Mouse (Mus musculus) NIH3T3 (cell line): ENCODE data around the gene Mien1.

Source experiments
- DNase-seq: peaks from one replicate; pipeline ENCODE4 v3.0.0-alpha.2; 2012; ENCODE audit warnings: low read depth

The Mien1 gene

DNA sequence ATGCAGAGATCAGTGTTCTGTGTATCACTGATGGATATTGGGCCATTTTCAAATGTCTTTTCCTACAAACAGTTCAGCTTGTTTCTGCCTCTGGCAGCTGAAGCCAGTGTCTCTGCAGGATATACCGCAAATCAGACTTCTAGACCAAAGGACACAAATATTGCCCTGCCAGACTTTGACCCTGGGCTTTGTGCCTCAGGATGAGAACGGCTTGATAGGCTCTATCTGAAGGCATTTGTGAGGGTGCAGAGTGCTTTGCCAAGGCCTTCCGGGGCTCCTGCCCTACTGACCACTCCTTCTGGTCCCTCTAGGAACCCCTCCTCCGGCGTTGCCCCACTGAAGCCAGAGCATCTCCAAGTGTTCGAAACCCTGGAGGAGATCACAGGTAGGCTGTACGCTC is 12.2 kb downstream of the Mien1 start:
- DNase-seq, result no peak

DNA sequence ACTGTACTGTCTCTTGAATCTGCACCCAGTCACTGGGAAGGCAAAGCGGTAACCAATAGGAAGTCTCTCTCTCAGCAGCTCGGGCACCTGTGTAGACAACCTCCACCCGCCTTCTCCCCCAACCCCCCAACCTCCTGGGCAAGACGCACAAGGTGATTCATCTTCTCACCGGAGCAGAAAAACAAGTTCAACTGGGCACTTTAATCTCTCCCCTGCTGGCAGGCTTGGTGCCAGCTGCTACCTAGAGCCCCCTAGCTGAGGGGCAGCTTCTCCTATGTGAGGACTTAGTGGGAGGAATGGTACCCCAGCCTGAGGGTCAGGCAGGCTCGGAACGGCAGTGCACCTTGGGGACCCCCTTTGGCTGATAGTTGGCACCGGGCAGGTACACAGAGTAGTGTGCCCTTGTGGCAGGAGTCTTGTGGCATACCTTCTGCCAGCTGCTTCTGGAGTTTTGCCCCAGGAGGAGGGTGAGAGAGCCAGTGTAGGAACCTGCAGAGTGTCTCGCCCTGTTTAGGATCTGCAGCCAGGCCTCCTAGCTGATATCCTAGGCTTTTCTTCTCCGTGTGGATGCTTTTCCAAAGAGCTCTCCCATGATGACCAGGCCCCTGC is 19.7 kb downstream of the Mien1 start:
- DNase-seq, result no peak

DNA sequence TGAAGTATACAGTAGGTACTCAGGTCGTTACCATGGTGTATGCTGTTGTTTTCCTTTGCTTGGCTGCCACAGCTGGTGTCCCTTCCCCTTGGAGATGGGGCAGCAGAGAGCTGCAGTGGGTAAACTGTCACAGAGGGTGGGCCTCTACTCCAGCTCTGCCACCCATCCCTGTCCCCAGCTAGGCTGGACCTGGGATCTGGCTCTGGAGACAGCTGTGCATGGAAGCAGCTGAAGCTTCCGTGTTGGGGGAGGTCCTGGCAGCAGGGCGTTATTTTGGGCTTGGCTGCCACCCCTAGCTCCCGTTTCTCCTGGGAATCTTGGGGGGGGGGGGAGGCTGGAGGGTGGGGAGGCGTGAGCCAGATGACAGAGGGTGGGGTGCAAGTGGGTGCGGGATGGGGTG is 20.5 kb downstream of the Mien1 start:
- DNase-seq, result no peak

DNA sequence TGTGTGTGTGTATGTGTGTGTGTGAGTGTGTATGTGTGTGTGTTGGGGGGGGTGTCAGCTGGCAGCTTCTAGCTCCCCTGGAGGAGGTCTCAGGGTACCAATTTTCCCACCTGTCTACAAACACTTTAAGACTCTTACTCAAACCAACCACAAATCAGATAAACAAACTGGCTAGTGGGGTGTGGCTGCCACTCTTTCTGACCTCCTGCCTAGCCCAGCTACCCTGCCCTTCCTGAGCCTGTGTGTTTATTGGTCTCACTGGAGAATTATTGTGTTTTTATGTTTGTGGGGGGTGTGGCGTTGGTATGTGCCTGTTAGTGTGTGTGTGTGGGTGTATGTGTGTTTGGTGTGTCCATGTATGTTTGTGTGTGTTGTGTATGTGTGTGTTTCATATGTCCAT is 21.7 kb downstream of the Mien1 start:
- DNase-seq, result no peak

DNA sequence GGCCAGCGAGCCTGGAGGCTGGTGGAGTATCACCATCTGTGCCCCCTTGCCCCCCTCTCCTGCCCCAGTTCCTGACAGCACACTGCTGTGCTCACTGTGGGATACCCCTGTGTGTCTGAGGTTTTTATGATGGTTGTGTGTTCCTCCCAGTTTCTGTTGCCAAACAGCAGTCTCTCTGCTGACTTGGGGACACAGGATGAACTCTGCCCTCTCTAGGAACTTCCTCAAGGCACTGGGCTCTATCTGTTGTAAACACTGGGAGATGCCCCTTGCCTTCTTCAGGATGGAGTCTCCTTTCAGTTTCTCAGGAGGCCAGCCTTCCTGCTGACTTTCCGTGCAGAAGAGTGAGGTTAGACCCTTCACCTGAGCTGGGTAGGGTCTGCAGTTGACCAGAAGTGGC is 24.6 kb downstream of the Mien1 start:
- no peak for DNase-seq

DNA sequence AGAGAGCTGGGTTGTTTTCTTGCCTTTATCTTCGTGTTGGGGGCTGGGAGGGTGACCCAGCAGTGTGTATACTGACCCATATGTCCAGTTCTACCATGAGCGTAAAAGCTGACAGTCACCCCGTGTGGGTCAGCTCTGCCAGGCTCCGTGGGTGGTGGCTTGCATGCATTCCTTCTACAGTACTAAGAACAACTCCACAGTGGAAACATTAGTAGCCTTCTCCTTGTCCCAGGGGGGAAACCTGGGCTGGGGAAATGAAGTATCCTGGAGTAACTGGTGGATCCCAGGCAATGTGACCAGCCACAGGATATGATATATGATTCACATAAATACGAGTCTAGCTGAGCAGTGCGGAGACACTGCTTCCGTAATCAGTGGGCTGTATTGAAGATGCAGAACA is 25.1 kb downstream of the Mien1 start:
- peak; percentile 72 for DNase-seq

DNA sequence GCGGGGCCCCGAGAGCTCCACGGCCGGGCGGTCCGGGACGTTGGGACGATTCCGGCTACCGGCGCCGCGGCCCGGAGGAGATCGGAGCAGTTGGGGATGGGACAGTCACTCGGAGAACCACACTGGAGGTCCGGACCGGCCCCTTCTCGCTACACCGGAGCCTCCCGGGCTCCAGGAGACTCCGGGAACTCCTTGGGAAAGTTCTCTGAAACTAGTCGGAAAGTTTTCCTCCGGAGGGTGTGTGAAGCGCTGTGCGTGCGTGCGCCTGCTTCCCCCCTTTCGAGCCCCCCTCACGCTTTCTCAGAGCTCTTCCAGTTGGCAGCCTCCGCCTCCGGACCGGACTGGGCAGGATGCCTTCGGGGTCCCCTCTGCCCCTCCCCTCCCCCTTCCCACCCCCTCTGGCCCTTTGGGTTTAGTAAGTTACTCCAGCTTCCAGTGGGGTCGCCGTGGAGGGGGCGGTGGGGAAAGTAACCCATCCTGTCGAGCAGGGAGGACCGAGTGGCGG is 25.9 kb downstream of the Mien1 start:
- DNase-seq, result peak; percentile 71

DNA sequence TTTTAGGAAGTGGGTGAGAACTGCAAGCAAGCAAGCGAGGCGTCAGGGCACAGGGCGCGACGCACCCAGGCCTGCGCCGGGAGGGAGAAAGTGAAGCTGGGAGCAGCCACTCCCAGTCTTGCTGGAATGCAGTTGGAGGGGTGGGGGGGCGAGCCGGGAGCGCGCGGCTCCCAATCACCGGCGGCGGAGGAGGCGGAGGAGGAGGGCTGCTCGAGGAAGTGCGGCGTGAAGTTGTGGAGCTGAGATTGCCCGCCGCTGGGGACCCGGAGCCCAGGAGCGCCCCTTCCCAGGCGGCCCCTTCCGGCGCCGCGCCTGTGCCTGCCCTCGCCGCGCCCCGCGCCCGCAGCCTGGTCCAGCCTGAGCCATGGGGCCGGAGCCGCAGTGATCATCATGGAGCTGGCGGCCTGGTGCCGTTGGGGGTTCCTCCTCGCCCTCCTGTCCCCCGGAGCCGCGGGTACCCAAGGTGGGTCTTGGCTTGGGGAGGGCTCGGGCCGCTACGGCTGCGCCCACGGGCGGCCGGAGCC is 26.5 kb downstream of the Mien1 start, which contains the start of gene Erbb2:
TSS of gene Erbb2 (plus strand) at position 198 of the 524 bp plus-strand sequence.
- peak; percentile 94 for DNase-seq

DNA sequence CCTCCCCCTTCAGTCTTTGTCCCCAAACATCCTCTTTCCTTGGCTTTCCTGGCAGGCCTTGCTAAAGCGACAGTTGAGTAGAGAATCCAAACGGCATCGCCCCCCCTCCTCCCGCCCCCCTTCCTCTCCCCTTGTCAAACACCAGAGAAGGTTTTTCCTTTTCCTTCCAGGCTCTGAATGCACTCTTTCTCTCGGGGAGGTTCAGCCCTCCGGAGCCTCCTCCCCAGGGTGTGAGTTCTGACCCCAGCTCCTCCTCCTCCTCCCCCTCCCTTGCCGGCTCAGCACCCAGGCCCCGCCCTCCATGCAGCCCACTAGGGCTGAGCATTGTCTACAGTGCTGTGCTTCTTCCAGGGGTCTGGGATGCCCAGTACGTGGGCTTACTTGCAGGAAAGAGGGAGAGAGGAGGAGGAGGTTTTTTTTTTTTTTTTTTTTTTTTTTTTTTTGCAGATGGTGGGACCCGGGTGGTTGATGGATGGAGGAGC is 29.4 kb downstream of the Mien1 start:
- no peak for DNase-seq

DNA sequence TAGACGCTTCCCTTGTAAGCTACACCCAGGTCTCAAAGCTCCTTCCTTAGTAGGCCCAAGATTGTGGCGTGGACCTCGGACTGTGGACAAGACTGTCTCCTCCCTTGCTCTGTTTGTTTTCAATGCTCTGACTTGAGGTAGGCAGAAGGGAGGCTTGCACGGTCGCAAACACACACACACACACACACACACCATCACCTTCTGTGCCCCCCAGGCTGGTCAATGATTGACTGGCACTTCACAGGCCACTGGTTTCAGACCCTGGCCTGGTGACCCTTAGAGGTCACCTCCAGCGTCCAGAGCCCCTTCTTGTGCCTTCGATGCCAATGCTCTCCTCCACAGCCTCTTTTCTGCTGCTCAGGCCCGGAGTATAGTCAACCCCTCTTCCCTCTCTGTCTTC is 29.9 kb downstream of the Mien1 start:
- no peak for DNase-seq

DNA sequence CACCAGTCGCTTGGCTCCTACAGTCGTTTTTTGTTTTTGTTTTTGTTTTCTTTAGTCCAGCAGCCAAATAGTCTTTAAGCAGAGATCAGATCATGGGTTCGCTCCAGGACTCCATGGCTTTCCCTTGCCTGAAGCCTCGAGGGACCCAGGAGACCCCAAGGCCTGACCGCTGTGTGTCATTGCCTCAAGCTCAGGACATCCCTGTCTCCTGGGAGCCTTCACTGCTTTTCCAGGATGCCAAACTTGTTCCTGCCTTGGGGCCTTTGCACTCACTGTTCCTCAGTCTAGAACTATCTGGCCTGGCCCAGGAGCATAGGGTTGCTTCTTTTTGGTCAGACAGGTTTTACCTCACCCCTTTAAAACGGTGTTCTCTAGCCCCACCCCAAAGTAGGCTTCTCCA is 32.2 kb downstream of the Mien1 start:
- DNase-seq, result no peak

DNA sequence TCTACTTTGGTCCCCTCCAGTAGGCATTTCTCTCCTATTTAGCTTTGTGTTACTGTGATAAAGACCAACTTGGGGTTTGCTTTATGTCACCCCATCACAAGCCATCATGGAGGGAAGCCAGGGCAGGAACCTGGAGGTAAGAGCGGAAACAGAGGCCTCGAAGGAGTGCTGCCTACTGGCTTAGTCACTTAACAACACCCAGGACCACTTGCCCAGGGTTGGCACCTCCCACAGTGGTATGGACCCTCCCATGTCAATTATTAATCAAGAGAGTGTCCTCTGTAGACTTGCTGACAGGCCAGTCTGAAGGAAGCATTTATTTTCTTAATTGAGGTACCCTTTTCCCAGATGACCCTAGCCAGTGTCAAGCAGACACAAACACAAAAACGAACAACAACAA is 38.0 kb downstream of the Mien1 start:
- peak; percentile 22 for DNase-seq

DNA sequence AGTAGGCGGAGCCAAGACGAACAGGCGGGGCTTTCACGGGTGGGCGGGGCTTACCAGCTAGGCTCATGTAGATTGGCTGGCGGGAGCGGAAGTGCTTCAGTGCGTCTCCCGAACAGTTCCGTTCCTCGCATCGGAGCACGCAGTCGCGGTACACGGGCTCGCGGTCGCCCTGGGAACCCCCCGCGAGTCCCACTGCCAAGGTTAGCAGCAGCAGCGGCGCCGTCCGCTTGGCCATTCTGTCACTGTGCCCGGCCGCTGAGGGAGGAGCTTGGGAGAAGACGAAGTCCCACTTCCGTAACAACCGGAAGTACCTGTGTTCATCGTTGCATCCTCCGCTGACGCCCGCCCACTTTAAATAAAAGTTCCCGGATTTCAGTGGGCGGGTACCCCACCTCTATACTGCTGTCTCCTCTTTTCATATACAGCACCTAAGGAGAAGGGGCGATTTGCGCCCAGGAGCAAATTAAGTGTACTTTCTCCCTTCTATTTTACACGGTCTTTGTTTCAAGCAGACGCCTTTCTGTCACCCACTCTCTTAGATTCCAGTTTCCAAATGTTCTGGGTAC is 38.5 kb downstream of the Mien1 start, which contains the start of gene Pgap3:
TSS of gene Pgap3 (minus strand) at position 330 of the 566 bp plus-strand sequence.
- peak; percentile 96 for DNase-seq

DNA sequence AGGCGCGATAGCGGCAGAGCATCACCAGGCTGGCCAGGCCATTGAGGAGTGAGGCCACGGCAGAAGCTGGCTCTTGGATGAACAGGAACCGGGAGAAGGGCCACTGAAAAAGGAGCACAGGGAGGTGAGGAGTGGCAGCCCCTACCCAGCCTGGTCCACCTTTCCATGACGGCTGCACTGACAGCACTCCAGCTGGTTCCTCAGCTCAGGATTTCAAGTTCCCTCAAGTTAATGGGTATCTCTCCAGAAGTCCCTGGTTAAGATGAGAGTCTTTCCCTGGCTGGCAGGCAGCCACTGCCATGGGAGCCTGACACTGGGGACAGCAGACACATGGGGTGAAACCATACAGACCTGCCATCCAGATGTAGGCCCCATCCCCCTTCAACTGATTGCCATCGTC is 40.8 kb downstream of the Mien1 start:
- DNase-seq, result no peak

DNA sequence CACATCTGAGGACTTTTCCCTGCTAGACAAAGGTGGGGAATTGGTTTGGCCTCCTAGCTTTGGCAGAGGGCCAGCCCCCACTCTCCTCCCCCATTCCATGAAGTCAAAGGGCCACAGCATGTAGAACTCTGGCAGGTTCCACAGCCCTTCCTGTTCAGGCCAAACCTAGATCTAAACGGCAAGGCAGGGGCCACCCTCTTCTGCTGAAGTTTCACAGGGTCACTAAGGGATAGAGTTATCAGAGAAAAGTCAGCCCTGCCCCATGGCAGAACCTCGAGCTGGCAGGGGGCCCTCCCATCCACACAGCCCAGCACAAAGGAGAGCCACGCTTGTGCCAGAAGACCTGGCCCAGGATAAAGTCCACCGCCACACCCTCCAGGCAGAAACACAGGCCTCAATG is 43.8 kb downstream of the Mien1 start:
- no peak for DNase-seq

DNA sequence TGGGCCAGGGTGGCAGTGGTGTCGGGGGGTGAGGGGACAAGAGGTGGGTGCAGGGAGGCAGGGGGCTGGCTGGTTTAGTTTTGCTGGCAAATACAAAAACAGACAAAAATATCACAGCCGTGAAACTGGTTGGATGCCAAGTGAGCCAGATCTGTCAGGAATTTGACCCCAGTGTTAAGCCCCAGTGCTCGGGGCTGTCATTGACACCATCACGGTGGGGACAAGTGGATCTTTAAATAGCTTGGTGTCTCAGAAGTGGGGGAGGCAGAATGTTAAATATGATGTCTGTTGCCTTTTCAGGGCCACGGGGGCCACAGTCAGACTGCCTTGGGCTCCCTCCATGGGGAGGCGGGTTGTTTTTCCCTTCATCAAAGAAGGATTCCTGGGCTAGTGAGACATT is 44.5 kb downstream of the Mien1 start:
- DNase-seq, result no peak

DNA sequence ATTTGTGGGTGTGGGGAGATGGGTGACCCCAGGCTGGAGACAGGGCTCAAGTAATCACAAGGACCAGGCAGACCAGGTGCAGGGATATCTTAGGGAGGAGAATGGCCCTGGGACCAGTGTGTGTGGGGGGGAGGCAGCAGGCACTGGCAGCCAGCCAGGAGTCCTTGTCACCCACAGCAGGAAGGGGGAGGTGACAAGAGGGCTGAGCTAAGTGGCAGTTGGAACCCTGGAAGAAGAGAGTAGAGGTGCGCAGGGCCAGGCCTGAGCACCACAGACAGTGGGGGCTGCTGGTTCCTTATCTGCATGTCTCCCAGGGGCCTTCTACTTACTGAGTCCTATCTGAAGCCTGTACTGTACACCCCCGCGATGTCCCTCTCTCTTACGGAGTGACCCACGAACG is 45.5 kb downstream of the Mien1 start:
- no peak for DNase-seq

DNA sequence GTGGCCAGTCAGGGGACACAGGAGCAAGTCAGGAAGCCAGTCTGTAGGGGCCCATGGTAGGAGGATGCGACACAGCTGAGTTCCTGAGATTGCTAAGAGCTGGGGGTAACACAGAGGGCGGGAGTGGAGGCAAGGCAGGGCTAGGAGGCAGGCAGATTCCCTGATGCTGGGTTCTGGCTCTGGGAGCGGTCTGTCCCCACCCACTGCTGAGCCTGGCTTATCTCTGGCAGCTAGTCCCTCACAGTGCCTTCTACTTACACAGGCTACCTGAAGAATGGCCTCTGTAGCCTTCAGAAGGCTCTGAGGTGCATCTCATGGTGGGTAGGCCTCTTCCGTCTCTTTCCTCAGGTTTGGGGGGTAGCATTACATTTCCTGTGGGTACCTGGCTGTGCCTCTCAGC is 46.1 kb downstream of the Mien1 start:
- no peak for DNase-seq

DNA sequence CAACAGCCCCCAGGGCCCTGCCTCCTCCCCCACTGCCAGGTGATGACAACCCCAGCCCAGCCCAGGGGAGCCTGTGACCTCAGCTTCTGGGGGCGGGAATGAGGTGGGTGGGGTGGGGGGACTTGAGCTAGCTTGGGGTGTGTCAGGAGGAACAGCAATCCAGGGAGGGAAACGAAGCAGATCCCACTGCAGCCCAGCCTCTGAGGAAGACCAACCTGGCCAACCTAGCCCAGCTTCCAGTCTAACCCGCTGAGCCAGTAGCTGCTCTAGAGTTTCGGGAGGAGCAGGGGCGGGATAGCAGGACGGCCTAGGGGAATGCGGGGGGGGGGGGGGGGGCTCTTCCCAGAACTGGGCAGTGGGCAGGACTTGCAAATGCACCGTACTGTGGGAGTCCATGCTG is 46.8 kb downstream of the Mien1 start:
- no peak for DNase-seq

DNA sequence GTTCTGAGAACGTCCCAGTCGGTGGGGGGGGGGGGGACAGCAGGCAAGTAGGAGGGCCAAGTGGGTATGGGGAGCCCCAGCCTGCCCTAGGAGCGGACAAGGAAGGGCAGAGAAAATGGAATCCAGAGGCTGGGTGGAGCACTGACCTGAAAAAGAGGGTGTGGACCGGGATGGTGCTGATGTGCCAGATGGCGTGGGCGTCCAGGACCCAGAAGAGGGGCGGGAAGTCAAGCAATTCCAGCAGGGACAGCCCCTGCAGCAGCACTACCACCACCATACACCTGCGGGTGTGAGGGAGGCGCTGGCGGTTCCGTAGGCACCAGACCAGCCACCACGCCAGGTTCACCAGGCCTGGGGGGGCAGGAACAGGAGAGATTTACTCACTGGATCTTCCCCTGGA is 48.6 kb downstream of the Mien1 start:
- no peak for DNase-seq

DNA sequence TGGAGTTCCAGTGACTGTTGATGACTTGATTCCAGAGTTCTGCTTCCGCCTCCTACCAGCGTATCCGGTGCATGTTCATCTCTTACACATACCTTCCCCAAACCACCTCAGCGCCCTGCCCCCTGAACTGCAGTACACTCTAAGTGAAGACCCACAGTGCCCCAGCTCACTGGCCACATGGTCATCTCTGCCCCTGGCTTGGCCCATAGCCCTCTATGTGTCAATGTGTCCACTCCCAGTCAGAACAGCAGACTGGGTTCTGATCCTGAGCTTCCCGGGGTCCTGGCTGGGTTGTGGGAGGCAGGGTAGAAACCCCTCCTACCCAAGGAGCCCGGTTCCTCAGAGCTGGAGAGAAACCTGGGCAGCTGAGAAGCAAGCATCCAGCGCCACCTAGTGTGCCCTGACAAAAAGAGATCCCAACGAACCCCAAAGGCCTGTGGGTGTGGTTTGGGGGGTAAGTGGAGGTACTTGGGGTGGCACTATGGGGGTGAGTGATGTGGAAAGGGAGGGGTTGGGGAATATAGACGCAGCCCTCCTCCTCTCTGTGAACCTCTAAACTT is 49.5 kb downstream of the Mien1 start:
- peak; percentile 73 for DNase-seq

DNA sequence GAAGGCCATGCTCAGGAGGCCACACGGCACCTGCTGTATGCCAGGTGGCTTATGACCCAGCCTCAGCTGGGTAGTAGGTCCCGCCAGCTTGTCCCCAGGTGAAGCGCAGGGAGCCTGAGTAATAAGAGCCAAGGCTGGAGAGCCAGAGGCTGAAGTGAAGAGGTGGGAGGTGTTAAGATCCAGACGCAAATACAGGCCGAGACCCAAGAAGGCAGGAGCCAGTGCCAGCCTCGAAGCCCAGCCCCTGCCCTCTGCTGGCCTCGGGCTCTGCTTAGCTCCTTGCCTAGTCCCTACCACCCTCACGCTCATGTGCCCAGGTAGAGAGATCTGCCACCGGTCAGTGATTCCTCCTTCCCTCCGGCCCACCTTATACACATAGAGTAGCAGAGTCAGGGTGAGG is 50.5 kb downstream of the Mien1 start:
- no peak for DNase-seq
